ENCODE assay signal across 20 mouse cellular contexts in the genomic region with DNA sequence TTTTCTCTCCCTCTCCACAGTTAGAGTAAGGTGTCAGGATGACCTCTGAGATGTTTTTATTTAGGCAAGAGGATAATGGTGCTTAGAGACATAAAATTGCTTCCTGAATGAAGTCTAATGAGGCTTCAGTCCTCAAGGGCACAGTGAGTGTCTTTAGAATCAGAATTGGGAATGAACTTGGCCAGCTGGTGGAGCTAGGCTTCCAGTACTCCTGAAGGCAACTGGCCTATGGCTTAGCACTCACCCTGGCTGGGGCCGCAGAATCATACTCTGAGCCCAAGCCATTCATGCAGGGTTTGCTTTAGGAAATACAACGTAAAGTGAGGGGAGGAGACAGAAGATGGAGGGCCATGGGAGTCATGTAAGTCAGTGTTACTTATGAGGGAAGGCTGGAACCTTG.
A peak's percentile ranks its signal among the peaks of the same experiment; 100 is the strongest.
DNase-seq lines count a peak whose midpoint lies in the region; ATAC-seq and TF ChIP-seq lines count a peak whose summit lies in the region.
"Had no signal": no experiment of that assay in that cellular context is flagged by ENCODE, and none has a peak within 500 bp of the region (broad histone marks: within the 10 kb centered on the region; RNA-seq: fewer than 3 reads in every experiment).

No protein-coding gene starts in this region.

- H3K4me1 ChIP-seq in forebrain, postnatal 0 days (ENCODE audit: insufficient read depth) = no peaks in the 10 kb centered on the region
- H3K4me1 ChIP-seq in forebrain, embryonic 10.5 days = peaks cover 6% of the 10 kb centered on the region
- H3K4me1 ChIP-seq: limb, embryonic 10.5 days; liver, embryonic 15.5 days; lung, embryonic 15.5 days; midbrain, embryonic 10.5 days; neural tube, embryonic 12.5 days had no signal

- TF ChIP-seq CTCF in forebrain, postnatal 0 days (IDR thresholded peaks at IDR 0.05; ENCODE audit: low read depth) = peak; percentile 34
- peak; percentile 6 for TF ChIP-seq CTCF in left cerebral cortex, adult 2 months (IDR thresholded peaks at IDR 0.05)
- no peak for TF ChIP-seq CTCF in brain, embryonic 14.5 days (IDR thresholded peaks at IDR 0.05; ENCODE audit: borderline replicate concordance, extremely low read depth, insufficient read depth, insufficient read length)

- no peaks in the 10 kb centered on the region for H3K9me3 ChIP-seq in forebrain, postnatal 0 days (ENCODE audit: low read length)
- H3K9me3 ChIP-seq in forebrain, embryonic 10.5 days = no peaks in the 10 kb centered on the region
- H3K9me3 ChIP-seq: limb, embryonic 10.5 days; liver, embryonic 15.5 days; lung, embryonic 15.5 days; midbrain, embryonic 10.5 days; neural tube, embryonic 12.5 days had no signal

- intact Hi-C loops in left cerebral cortex, adult 2 months (cut with DNase I) = no loop called here

- no peak overlapping the region for H3K4me2 ChIP-seq in forebrain, postnatal 0 days (ENCODE audit: low read depth)
- H3K4me2 ChIP-seq: liver, embryonic 15.5 days; lung, embryonic 15.5 days; neural tube, embryonic 12.5 days had no signal

- H3K27ac ChIP-seq in forebrain, postnatal 0 days (ENCODE audit: low read depth, low read length) = no peak overlapping the region
- H3K27ac ChIP-seq in forebrain, embryonic 10.5 days = no peak overlapping the region
- H3K27ac ChIP-seq in left cerebral cortex, adult 2 months = no peak overlapping the region
- H3K27ac ChIP-seq: limb, embryonic 10.5 days; liver, embryonic 15.5 days; lung, embryonic 15.5 days; midbrain, embryonic 10.5 days; neural tube, embryonic 12.5 days; stomach, postnatal 0 days had no signal

- DNase-seq in forebrain, postnatal 0 days = no peak
- DNase-seq in forebrain, embryonic 10.5 days (ENCODE audit: extremely low spot score, low spot score) = no peak
- no peak for DNase-seq in left cerebral cortex, adult 2 months (ENCODE audit: extremely low spot score in 1 of 2, low spot score in 2 of 2)
- no peak for DNase-seq in left cerebral cortex, adult 9 months (ENCODE audit: low spot score in 2 of 2)
- peak; percentile 69 for DNase-seq in brain, adult 2 months (ENCODE audit: low read depth, low spot score)
- DNase-seq in brain, embryonic 14.5 days (ENCODE audit: low read depth) = peak; percentile 43
- no peak for DNase-seq in lung, postnatal 10 days
- DNase-seq: adrenal gland, adult 2 months; gastrocnemius, postnatal 36 days; kidney, postnatal 25 days; liver; lung, postnatal 4 days had no signal

- no peak overlapping the region for H3K9ac ChIP-seq in forebrain, postnatal 0 days
- H3K9ac ChIP-seq: liver, embryonic 15.5 days; lung, embryonic 15.5 days; neural tube, embryonic 12.5 days had no signal

- ATAC-seq in forebrain, postnatal 0 days = peak; percentile 56; the same call in 1 of the 2 replicates
- ATAC-seq: forebrain, embryonic 16.5 days; intestine, postnatal 0 days had no signal

- no peaks in the 10 kb centered on the region for H3K27me3 ChIP-seq in forebrain, postnatal 0 days (ENCODE audit: insufficient read depth, low read length)
- no peaks in the 10 kb centered on the region for H3K27me3 ChIP-seq in forebrain, embryonic 10.5 days (ENCODE audit: poor library complexity, severe bottlenecking)
- H3K27me3 ChIP-seq: liver, embryonic 15.5 days; lung, embryonic 15.5 days; neural tube, embryonic 12.5 days had no signal

- no peaks in the 10 kb centered on the region for H3K36me3 ChIP-seq in forebrain, postnatal 0 days (ENCODE audit: insufficient read depth)
- peaks cover 8% of the 10 kb centered on the region; the same call in 1 of the 2 replicates for H3K36me3 ChIP-seq in forebrain, embryonic 10.5 days (replicated peaks)
- H3K36me3 ChIP-seq: limb, embryonic 10.5 days; liver, embryonic 15.5 days; lung, embryonic 15.5 days; neural tube, embryonic 12.5 days had no signal

- TF ChIP-seq POLR2A in brain, embryonic 14.5 days (IDR thresholded peaks at IDR 0.05; ENCODE audit: borderline replicate concordance, extremely low read depth, insufficient read depth, insufficient read length, poor library complexity, severe bottlenecking) = no peak

- 53% methylated on average over 2 of the region's 2 CpGs for WGBS in forebrain, postnatal 0 days
- 83% methylated on average over 2 of the region's 2 CpGs for WGBS in forebrain, embryonic 10.5 days

- H3K4me3 ChIP-seq in forebrain, postnatal 0 days (ENCODE audit: low read depth, low read length) = no peak overlapping the region
- H3K4me3 ChIP-seq in forebrain, embryonic 10.5 days = no peak overlapping the region
- no peak overlapping the region for H3K4me3 ChIP-seq in left cerebral cortex, adult 2 months
- H3K4me3 ChIP-seq: limb, embryonic 10.5 days; liver, embryonic 15.5 days; lung, embryonic 15.5 days; midbrain, embryonic 10.5 days; neural tube, embryonic 12.5 days had no signal

Comparison
In these comparisons a context has a peak if more than half of its experiments do, and no peak if none do; other contexts are left out.
1. DNase-seq: peak in brain, adult 2 months (single experiment) and brain, embryonic 14.5 days (single experiment); none in forebrain, postnatal 0 days (single experiment), forebrain, embryonic 10.5 days (single experiment), left cerebral cortex, adult 2 months (0 of 2), left cerebral cortex, adult 9 months (0 of 2) and lung, postnatal 10 days (single experiment).